Mouse (Mus musculus): ENCODE measurements around the gene Diaph2. TPM values are rescaled to one million over a fixed set of nuclear protein-coding genes. Genes with fewer than 3 reads are reported as not detected.
"Not testable (repeated sequence)": the region's sequence is repeated elsewhere in the genome, so short reads cannot be mapped to it uniquely, and the experiment has no call there.

The Diaph2 gene
- polyA plus RNA-seq, 1 experiment from 2014 or later: 7.6 TPM

- WGBS: 64% methylated on average over 1 of the region's 1 CpGs
These were observed 27.2 kb downstream of the Diaph2 start for GRCm38 (mm10) chrX:129776761-129777160.

GRCm38 (mm10) chrX:129777404-129777962, 27.9 kb downstream of the Diaph2 start:
- Histone ChIP-seq H3K27ac (ENCODE audit: low read length) (no peak overlapping the region), H3K9ac (ENCODE audit: low read length) (no peak overlapping the region), H3K36me3 (ENCODE audit: control insufficient read depth, insufficient read depth, low read length) (no peaks in the 10 kb centered on the region), H3K4me1 (ENCODE audit: control insufficient read depth, insufficient read depth, low read length) (no peaks in the 10 kb centered on the region), H3K4me3 (replicated peaks; ENCODE audit: low read length) (no peak overlapping the region), H3K9me3 (replicated peaks; ENCODE audit: control insufficient read depth, low read length) (no peaks in the 10 kb centered on the region), H3K4me2 (ENCODE audit: low read depth, low read length) (no peak overlapping the region), H3K27me3 (ENCODE audit: control insufficient read depth, insufficient read depth, low read length) (no peaks in the 10 kb centered on the region)
- WGBS: 66% methylated on average over 4 of the region's 4 CpGs
- no peak for ATAC-seq (ENCODE audit: insufficient read depth, low FRiP score)

More at GRCm38 (mm10) chrX:129776761-129777160, 27.2 kb downstream of the Diaph2 start:
- Histone ChIP-seq H3K4me3 (replicated peaks; ENCODE audit: low read length) (no peak overlapping the region), H3K4me1 (ENCODE audit: control insufficient read depth, insufficient read depth, low read length) (no peaks in the 10 kb centered on the region), H3K36me3 (ENCODE audit: control insufficient read depth, insufficient read depth, low read length) (no peaks in the 10 kb centered on the region), H3K4me2 (ENCODE audit: low read depth, low read length) (no peak overlapping the region), H3K27ac (ENCODE audit: low read length) (no peak overlapping the region), H3K9me3 (replicated peaks; ENCODE audit: control insufficient read depth, low read length) (no peaks in the 10 kb centered on the region), H3K27me3 (ENCODE audit: control insufficient read depth, insufficient read depth, low read length) (no peaks in the 10 kb centered on the region), H3K9ac (ENCODE audit: low read length) (no peak overlapping the region)
- no peak for ATAC-seq (ENCODE audit: insufficient read depth, low FRiP score)

GRCm38 (mm10) chrX:129781844-129782243, 32.3 kb downstream of the Diaph2 start:
- no peak overlapping the region for H3K9ac ChIP-seq (ENCODE audit: low read length)
- H3K4me2 ChIP-seq (ENCODE audit: low read depth, low read length): no peak overlapping the region
- WGBS: 68% methylated on average over 2 of the region's 2 CpGs
- no peak for ATAC-seq (ENCODE audit: insufficient read depth, low FRiP score)
- H3K4me3 ChIP-seq (replicated peaks; ENCODE audit: low read length): no peak overlapping the region
- H3K27me3 ChIP-seq (ENCODE audit: control insufficient read depth, insufficient read depth, low read length): no peaks in the 10 kb centered on the region
- H3K27ac ChIP-seq (ENCODE audit: low read length): no peak overlapping the region
- no peaks in the 10 kb centered on the region for H3K4me1 ChIP-seq (ENCODE audit: control insufficient read depth, insufficient read depth, low read length)
- H3K9me3 ChIP-seq (replicated peaks; ENCODE audit: control insufficient read depth, low read length): no peaks in the 10 kb centered on the region; the same call in 1 of the 2 replicates
- H3K36me3 ChIP-seq (ENCODE audit: control insufficient read depth, insufficient read depth, low read length): no peaks in the 10 kb centered on the region

- H3K4me2 ChIP-seq (ENCODE audit: low read depth, low read length): no peak overlapping the region
- H3K27me3 ChIP-seq (ENCODE audit: control insufficient read depth, insufficient read depth, low read length): no peaks in the 10 kb centered on the region
- no peak overlapping the region for H3K4me3 ChIP-seq (replicated peaks; ENCODE audit: low read length)
- ATAC-seq (ENCODE audit: insufficient read depth, low FRiP score): no peak
- no peak overlapping the region for H3K9ac ChIP-seq (ENCODE audit: low read length)
- H3K9me3 ChIP-seq (replicated peaks; ENCODE audit: control insufficient read depth, low read length): no peaks in the 10 kb centered on the region; the same call in 1 of the 2 replicates
- no peaks in the 10 kb centered on the region for H3K4me1 ChIP-seq (ENCODE audit: control insufficient read depth, insufficient read depth, low read length)
- WGBS: 66% methylated on average over 5 of the region's 5 CpGs
- H3K36me3 ChIP-seq (ENCODE audit: control insufficient read depth, insufficient read depth, low read length): no peaks in the 10 kb centered on the region
- no peak overlapping the region for H3K27ac ChIP-seq (ENCODE audit: low read length)
These were observed 34.5 kb downstream of the Diaph2 start for GRCm38 (mm10) chrX:129784062-129784461.

GRCm38 (mm10) chrX:129799920-129800319, 50.4 kb downstream of the Diaph2 start:
- 90% methylated on average over 2 of the region's 2 CpGs for WGBS
- H3K9me3 ChIP-seq (replicated peaks; ENCODE audit: control insufficient read depth, low read length); H3K4me1 ChIP-seq (ENCODE audit: control insufficient read depth, insufficient read depth, low read length); H3K4me2 ChIP-seq (ENCODE audit: low read depth, low read length); H3K27me3 ChIP-seq (ENCODE audit: control insufficient read depth, insufficient read depth, low read length); H3K36me3 ChIP-seq (ENCODE audit: control insufficient read depth, insufficient read depth, low read length); H3K4me3 ChIP-seq (replicated peaks; ENCODE audit: low read length); H3K27ac ChIP-seq (ENCODE audit: low read length); ATAC-seq (ENCODE audit: insufficient read depth, low FRiP score); H3K9ac ChIP-seq (ENCODE audit: low read length): not testable (repeated sequence)

- H3K4me2 ChIP-seq (ENCODE audit: low read depth, low read length): no peak overlapping the region
- WGBS: 30% methylated on average over 2 of the region's 2 CpGs
- H3K36me3 ChIP-seq (ENCODE audit: control insufficient read depth, insufficient read depth, low read length): no peaks in the 10 kb centered on the region
- H3K9me3 ChIP-seq (replicated peaks; ENCODE audit: control insufficient read depth, low read length): no peaks in the 10 kb centered on the region
- no peak overlapping the region for H3K4me3 ChIP-seq (replicated peaks; ENCODE audit: low read length)
- no peaks in the 10 kb centered on the region for H3K27me3 ChIP-seq (ENCODE audit: control insufficient read depth, insufficient read depth, low read length)
- H3K9ac ChIP-seq (ENCODE audit: low read length): no peak overlapping the region
- no peak for ATAC-seq (ENCODE audit: insufficient read depth, low FRiP score)
- H3K4me1 ChIP-seq (ENCODE audit: control insufficient read depth, insufficient read depth, low read length): no peaks in the 10 kb centered on the region
- no peak overlapping the region for H3K27ac ChIP-seq (ENCODE audit: low read length)
These were observed 82.4 kb downstream of the Diaph2 start for GRCm38 (mm10) chrX:129831903-129832302.

- no peaks in the 10 kb centered on the region for H3K36me3 ChIP-seq (ENCODE audit: control insufficient read depth, insufficient read depth, low read length)
- no peak for ATAC-seq (ENCODE audit: insufficient read depth, low FRiP score)
- H3K4me3 ChIP-seq (replicated peaks; ENCODE audit: low read length): no peak overlapping the region
- H3K9ac ChIP-seq (ENCODE audit: low read length): no peak overlapping the region
- no peaks in the 10 kb centered on the region for H3K4me1 ChIP-seq (ENCODE audit: control insufficient read depth, insufficient read depth, low read length)
- no peak overlapping the region for H3K27ac ChIP-seq (ENCODE audit: low read length)
- no peak overlapping the region for H3K4me2 ChIP-seq (ENCODE audit: low read depth, low read length)
- H3K9me3 ChIP-seq (replicated peaks; ENCODE audit: control insufficient read depth, low read length): no peaks in the 10 kb centered on the region
- no peaks in the 10 kb centered on the region for H3K27me3 ChIP-seq (ENCODE audit: control insufficient read depth, insufficient read depth, low read length)
These were observed 84.3 kb downstream of the Diaph2 start for GRCm38 (mm10) chrX:129833887-129834286.

DNA sequence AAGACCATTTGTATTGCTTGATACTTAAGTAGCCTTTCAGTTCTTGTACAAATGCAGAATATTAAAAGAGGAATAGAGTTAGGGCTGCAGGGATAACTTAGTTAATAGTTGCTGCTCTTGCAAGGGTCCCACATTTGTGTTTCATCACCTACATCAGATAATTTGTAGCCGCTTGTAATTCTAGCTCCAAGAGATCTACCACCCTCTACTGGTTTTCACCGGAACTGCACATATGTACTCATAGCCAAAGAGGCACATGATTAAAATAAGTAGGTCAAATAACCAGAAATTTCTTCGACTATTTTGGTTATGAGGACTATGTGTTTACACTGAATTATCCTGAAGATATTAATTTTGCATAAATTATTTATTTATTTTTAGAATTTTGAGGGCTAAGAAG, 134.9 kb downstream of the Diaph2 start:
- Histone ChIP-seq H3K9me3 (replicated peaks; ENCODE audit: control insufficient read depth, low read length) (no peaks in the 10 kb centered on the region), H3K27me3 (ENCODE audit: control insufficient read depth, insufficient read depth, low read length) (no peaks in the 10 kb centered on the region), H3K4me3 (replicated peaks; ENCODE audit: low read length) (no peak overlapping the region), H3K4me2 (ENCODE audit: low read depth, low read length) (no peak overlapping the region), H3K27ac (ENCODE audit: low read length) (no peak overlapping the region), H3K9ac (ENCODE audit: low read length) (no peak overlapping the region), H3K36me3 (ENCODE audit: control insufficient read depth, insufficient read depth, low read length) (no peaks in the 10 kb centered on the region), H3K4me1 (ENCODE audit: control insufficient read depth, insufficient read depth, low read length) (no peaks in the 10 kb centered on the region)
- 31% methylated on average over 3 of the region's 3 CpGs for WGBS
- ATAC-seq (ENCODE audit: insufficient read depth, low FRiP score): no peak

- H3K9me3 ChIP-seq (replicated peaks; ENCODE audit: control insufficient read depth, low read length): no peaks in the 10 kb centered on the region
- no peaks in the 10 kb centered on the region for H3K36me3 ChIP-seq (ENCODE audit: control insufficient read depth, insufficient read depth, low read length)
- no peak for ATAC-seq (ENCODE audit: insufficient read depth, low FRiP score)
- no peaks in the 10 kb centered on the region for H3K4me1 ChIP-seq (ENCODE audit: control insufficient read depth, insufficient read depth, low read length)
- no peak overlapping the region for H3K27ac ChIP-seq (ENCODE audit: low read length)
- H3K9ac ChIP-seq (ENCODE audit: low read length): no peak overlapping the region
- 84% methylated on average over 2 of the region's 2 CpGs for WGBS
- H3K4me3 ChIP-seq (replicated peaks; ENCODE audit: low read length): no peak overlapping the region
- no peak overlapping the region for H3K4me2 ChIP-seq (ENCODE audit: low read depth, low read length)
- H3K27me3 ChIP-seq (ENCODE audit: control insufficient read depth, insufficient read depth, low read length): no peaks in the 10 kb centered on the region
These were observed 176.3 kb downstream of the Diaph2 start for GRCm38 (mm10) chrX:129925806-129926205.

DNA sequence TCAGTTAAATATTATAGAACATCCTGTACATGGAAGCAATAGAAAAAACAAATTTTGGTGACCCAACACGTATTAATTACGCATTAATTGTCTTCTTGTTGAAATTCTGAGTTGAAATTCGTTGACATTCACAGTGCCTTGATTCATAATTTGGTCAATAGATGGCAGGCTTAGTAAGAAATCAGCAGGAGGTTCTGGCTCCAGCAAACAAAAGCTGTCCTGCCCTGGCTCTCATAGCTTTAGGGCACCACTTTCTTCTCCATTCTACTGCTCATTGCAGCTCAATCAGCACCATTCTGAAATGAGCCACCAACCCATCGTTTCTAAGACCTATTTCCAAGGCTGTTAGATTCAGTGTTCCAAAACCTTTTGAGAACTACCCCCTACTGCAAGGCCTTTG, 225.3 kb downstream of the Diaph2 start:
- H3K9ac ChIP-seq (ENCODE audit: low read length): no peak overlapping the region
- no peak overlapping the region for H3K27ac ChIP-seq (ENCODE audit: low read length)
- H3K4me2 ChIP-seq (ENCODE audit: low read depth, low read length): no peak overlapping the region
- H3K9me3 ChIP-seq (replicated peaks; ENCODE audit: control insufficient read depth, low read length): no peaks in the 10 kb centered on the region
- H3K27me3 ChIP-seq (ENCODE audit: control insufficient read depth, insufficient read depth, low read length): no peaks in the 10 kb centered on the region
- H3K4me3 ChIP-seq (replicated peaks; ENCODE audit: low read length): no peak overlapping the region
- ATAC-seq (ENCODE audit: insufficient read depth, low FRiP score): no peak
- WGBS: 68% methylated on average over 4 of the region's 4 CpGs
- H3K36me3 ChIP-seq (ENCODE audit: control insufficient read depth, insufficient read depth, low read length): no peaks in the 10 kb centered on the region
- H3K4me1 ChIP-seq (ENCODE audit: control insufficient read depth, insufficient read depth, low read length): no peaks in the 10 kb centered on the region

Measured in stomach, embryonic 16.5 days (tissue).